Mouse (Mus musculus): ENCODE data around the gene Ntpcr. TPM values are rescaled to one million over a fixed set of nuclear protein-coding genes. Genes with fewer than 3 reads are reported as not detected.

Ntpcr gene
- polyA plus RNA-seq (2015; fragmentation: Nextera tagmentation; extraction: Ambion mirVana): 32.3 and 32.8 TPM in 2 replicates

- ATAC-seq (replicated peaks; ENCODE audit: low FRiP score, low read depth): no peak
- H3K9ac ChIP-seq (ENCODE audit: low read depth, low read length): no peak within 1 kb of the TSS
- no peaks in the 10 kb centered on the region for H3K27me3 ChIP-seq (ENCODE audit: insufficient read depth, low read length)
- no peaks in the 10 kb centered on the region for H3K9me3 ChIP-seq (replicated peaks; ENCODE audit: low read length)
- H3K36me3 ChIP-seq (ENCODE audit: insufficient read depth, low read length): no peaks in the 10 kb centered on the region
- no peak within 1 kb of the TSS for H3K4me3 ChIP-seq (replicated peaks; ENCODE audit: low read depth, low read length)
- TF ChIP-seq CTCF (IDR thresholded peaks at IDR 0.05; ENCODE audit: low read depth): no peak
- no peak within 1 kb of the TSS for H3K4me2 ChIP-seq (ENCODE audit: low read length)
- H3K4me1 ChIP-seq (replicated peaks; ENCODE audit: insufficient read depth, low read length): peaks cover 5% of the 10 kb centered on the region
- no peak within 1 kb of the TSS for H3K27ac ChIP-seq
- 71% methylated on average over 7 of the region's 7 CpGs for WGBS
- no peak for DNase-seq (ENCODE audit: low spot score)
These were observed at the start of gene Ntpcr for GRCm38 (mm10) chr8:125729746-125730145. Gene Ntpcr, plus strand, starts transcription at chr8:125729963.

- no peak for TF ChIP-seq CTCF (IDR thresholded peaks at IDR 0.05; ENCODE audit: low read depth)
- no peak overlapping the region for H3K4me3 ChIP-seq (replicated peaks; ENCODE audit: low read depth, low read length)
- no peaks in the 10 kb centered on the region for H3K36me3 ChIP-seq (ENCODE audit: insufficient read depth, low read length)
- H3K4me1 ChIP-seq (replicated peaks; ENCODE audit: insufficient read depth, low read length): no peaks in the 10 kb centered on the region
- H3K9ac ChIP-seq (ENCODE audit: low read depth, low read length): no peak overlapping the region
- DNase-seq (ENCODE audit: low spot score): no peak
- no peaks in the 10 kb centered on the region for H3K27me3 ChIP-seq (ENCODE audit: insufficient read depth, low read length)
- WGBS: 43% methylated on average over 8 of the region's 8 CpGs
- no peak overlapping the region for H3K27ac ChIP-seq
- H3K4me2 ChIP-seq (ENCODE audit: low read length): no peak overlapping the region
- no peak for ATAC-seq (replicated peaks; ENCODE audit: low FRiP score, low read depth)
- H3K9me3 ChIP-seq (replicated peaks; ENCODE audit: low read length): no peaks in the 10 kb centered on the region
These were observed 48.8 kb upstream of the Ntpcr start for GRCm38 (mm10) chr8:125680851-125681408.

GRCm38 (mm10) chr8:125685216-125685760 is 44.5 kb upstream of the Ntpcr start:
- H3K4me1 ChIP-seq (replicated peaks; ENCODE audit: insufficient read depth, low read length): no peaks in the 10 kb centered on the region; the same call in 1 of the 2 replicates
- H3K36me3 ChIP-seq (ENCODE audit: insufficient read depth, low read length): no peaks in the 10 kb centered on the region
- no peak overlapping the region for H3K9ac ChIP-seq (ENCODE audit: low read depth, low read length)
- TF ChIP-seq CTCF (IDR thresholded peaks at IDR 0.05; ENCODE audit: low read depth): no peak
- no peak overlapping the region for H3K4me2 ChIP-seq (ENCODE audit: low read length)
- ATAC-seq (replicated peaks; ENCODE audit: low FRiP score, low read depth) (no peak), DNase-seq (ENCODE audit: low spot score) (no peak)
- H3K9me3 ChIP-seq (replicated peaks; ENCODE audit: low read length): no peaks in the 10 kb centered on the region
- no peak overlapping the region for H3K27ac ChIP-seq
- no peak overlapping the region for H3K4me3 ChIP-seq (replicated peaks; ENCODE audit: low read depth, low read length)
- H3K27me3 ChIP-seq (ENCODE audit: insufficient read depth, low read length): no peaks in the 10 kb centered on the region
- WGBS: 63% methylated on average over 6 of the region's 6 CpGs

GRCm38 (mm10) chr8:125686221-125686865 is 43.4 kb upstream of the Ntpcr start:
- DNase-seq (ENCODE audit: low spot score): peak; percentile 53
- TF ChIP-seq CTCF (IDR thresholded peaks at IDR 0.05; ENCODE audit: low read depth): no peak
- no peak for ATAC-seq (replicated peaks; ENCODE audit: low FRiP score, low read depth)

GRCm38 (mm10) chr8:125690166-125690915 is 39.4 kb upstream of the Ntpcr start:
- peak; percentile 73 for DNase-seq (ENCODE audit: low spot score)

More at GRCm38 (mm10) chr8:125686221-125686865, 43.4 kb upstream of the Ntpcr start:
- Histone ChIP-seq H3K9ac (ENCODE audit: low read depth, low read length) (no peak overlapping the region), H3K9me3 (replicated peaks; ENCODE audit: low read length) (no peaks in the 10 kb centered on the region), H3K4me1 (replicated peaks; ENCODE audit: insufficient read depth, low read length) (peaks cover 5% of the 10 kb centered on the region), H3K4me3 (replicated peaks; ENCODE audit: low read depth, low read length) (no peak overlapping the region), H3K36me3 (ENCODE audit: insufficient read depth, low read length) (no peaks in the 10 kb centered on the region), H3K4me2 (ENCODE audit: low read length) (no peak overlapping the region), H3K27ac (no peak overlapping the region), H3K27me3 (ENCODE audit: insufficient read depth, low read length) (no peaks in the 10 kb centered on the region)
- 49% methylated on average over 9 of the region's 9 CpGs for WGBS

GRCm38 (mm10) chr8:125690961-125691360 is 38.8 kb upstream of the Ntpcr start:
- Histone ChIP-seq H3K9ac (ENCODE audit: low read depth, low read length) (no peak overlapping the region), H3K27me3 (ENCODE audit: insufficient read depth, low read length) (no peaks in the 10 kb centered on the region), H3K4me3 (replicated peaks; ENCODE audit: low read depth, low read length) (no peak overlapping the region), H3K9me3 (replicated peaks; ENCODE audit: low read length) (no peaks in the 10 kb centered on the region), H3K4me2 (ENCODE audit: low read length) (no peak overlapping the region), H3K27ac (0 out of 2 replicates have a peak overlapping the region, but pooled peaks have one; percentile 0), H3K4me1 (replicated peaks; ENCODE audit: insufficient read depth, low read length) (peaks cover 10% of the 10 kb centered on the region), H3K36me3 (ENCODE audit: insufficient read depth, low read length) (no peaks in the 10 kb centered on the region)
- DNase-seq (ENCODE audit: low spot score) (no peak), ATAC-seq (replicated peaks; ENCODE audit: low FRiP score, low read depth) (no peak)
- no peak for TF ChIP-seq CTCF (IDR thresholded peaks at IDR 0.05; ENCODE audit: low read depth)
- 41% methylated on average over 3 of the region's 3 CpGs for WGBS

More at GRCm38 (mm10) chr8:125690166-125690915, 39.4 kb upstream of the Ntpcr start:
- Histone ChIP-seq H3K4me3 (replicated peaks; ENCODE audit: low read depth, low read length) (no peak overlapping the region), H3K4me2 (ENCODE audit: low read length) (no peak overlapping the region), H3K27ac (0 out of 2 replicates have a peak overlapping the region, but pooled peaks have one; percentile 0), H3K4me1 (replicated peaks; ENCODE audit: insufficient read depth, low read length) (peaks cover 10% of the 10 kb centered on the region), H3K27me3 (ENCODE audit: insufficient read depth, low read length) (no peaks in the 10 kb centered on the region), H3K36me3 (ENCODE audit: insufficient read depth, low read length) (no peaks in the 10 kb centered on the region), H3K9ac (ENCODE audit: low read depth, low read length) (no peak overlapping the region), H3K9me3 (replicated peaks; ENCODE audit: low read length) (no peaks in the 10 kb centered on the region)
- ATAC-seq (replicated peaks; ENCODE audit: low FRiP score, low read depth): peak; percentile 80
- 34% methylated on average over 15 of the region's 15 CpGs for WGBS
- TF ChIP-seq CTCF (IDR thresholded peaks at IDR 0.05; ENCODE audit: low read depth): no peak
